Mouse (Mus musculus) spleen, adult 2 months (tissue): Measurements from ENCODE around the gene 4930519G04Rik. TPM values are rescaled to one million over a fixed set of nuclear protein-coding genes. Genes with fewer than 3 reads are reported as not detected.
"Not testable (repeated sequence)": the region's sequence is repeated elsewhere in the genome, so short reads cannot be mapped to it uniquely, and the experiment has no call there.

Source experiments
- DNase-seq, 2 experiments: peaks; one replicate each; pipeline versions ENCODE4 v3.0.0 to v3.0.0-alpha.2; 2012 to 2021; ENCODE audit warnings: low spot score in 2 of 2, low read depth in 1 of 2
- H3K27ac ChIP-seq: fragments of 200-500 bp; 2 replicates; pipeline ENCODE4 v1.5.1; 2012; ENCODE audit warnings: low read length, inconsistent platforms; ENCODE audit not compliant: insufficient read depth
- H3K27me3 ChIP-seq: fragments of 200-500 bp; 2 replicates; pipeline ENCODE4 v1.6.1; 2012; ENCODE audit warnings: mild to moderate bottlenecking, moderate library complexity, low read length, inconsistent platforms; ENCODE audit not compliant: control insufficient read depth, insufficient read depth
- H3K36me3 ChIP-seq: fragments of 200-500 bp; 2 replicates; pipeline ENCODE4 v1.6.1; 2012; ENCODE audit warnings: mild to moderate bottlenecking, low read length, inconsistent platforms; ENCODE audit not compliant: control insufficient read depth, insufficient read depth
- H3K4me1 ChIP-seq: fragments of 200-500 bp; 2 replicates; pipeline ENCODE4 v1.6.1; 2011; ENCODE audit warnings: inconsistent platforms; ENCODE audit not compliant: control insufficient read depth, insufficient read depth, insufficient read length
- H3K4me3 ChIP-seq: fragments of 200-500 bp; 2 replicates; pipeline ENCODE4 v1.5.1; 2011; ENCODE audit warnings: mild to moderate bottlenecking, inconsistent platforms; ENCODE audit not compliant: insufficient read depth, insufficient read length; ENCODE audit errors: extremely low read depth
- CTCF ChIP-seq: fragments of 200-500 bp; IDR thresholded peaks from 2 replicates; pipeline ENCODE4 v1.5.1; 2011; ENCODE audit warnings: mild to moderate bottlenecking, inconsistent platforms; ENCODE audit not compliant: insufficient read depth, insufficient read length, insufficient replicate concordance; ENCODE audit errors: extremely low read depth
- POLR2A ChIP-seq: fragments of 200-500 bp; IDR thresholded peaks from 2 replicates; pipeline ENCODE4 v1.6.1; 2011; ENCODE audit warnings: low read depth, low read length, inconsistent platforms
- WGBS: fragments of 180-500 bp; shearing (Covaris S2); methylation state at CpG from one replicate; pipeline ENCODE4 v1.1.7; 2018; 5-methylcytosine and 5-hydroxymethylcytosine counted together
- polyA plus RNA-seq: library from polyadenylated mRNA; depleted of rRNA; stranded (reverse); fragments of >200 nt; gene quantifications from 2 replicates; pipeline ENCODE4 v1.2.3, GENCODE M21; 2012

The 4930519G04Rik gene
- polyA plus RNA-seq, 1 experiment, result 0.05 TPM

DNA sequence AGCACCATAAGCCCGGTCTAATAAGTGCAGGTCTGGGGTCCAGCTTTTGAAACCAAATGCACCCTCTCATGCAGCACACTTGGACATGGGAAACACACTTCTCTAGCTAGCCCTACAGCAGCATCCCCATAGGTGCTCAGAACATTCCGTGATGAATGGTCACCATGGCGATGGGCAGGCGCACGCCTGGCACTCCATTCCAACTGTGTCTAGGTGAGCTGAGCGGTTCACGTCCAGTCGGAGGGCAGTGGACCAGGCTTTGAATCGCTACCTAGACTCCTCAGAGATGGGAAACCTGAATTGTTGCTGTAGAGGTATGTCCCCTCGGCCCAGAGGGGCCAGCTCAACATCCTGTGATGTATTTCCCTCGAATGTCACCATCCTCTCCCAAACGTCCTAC lies 11.8 kb downstream of the 4930519G04Rik start:
- DNase-seq, result no peak
- WGBS, result 89% methylated on average over 12 of the region's 12 CpGs
- H3K27ac ChIP-seq, result peak overlapping the region; percentile 58
- no peaks in the 10 kb centered on the region for H3K27me3 ChIP-seq
- TF ChIP-seq CTCF, result no peak
- TF ChIP-seq POLR2A, result no peak
- H3K4me3 ChIP-seq, result no peak overlapping the region
- peaks cover 5% of the 10 kb centered on the region; the same call in 1 of the 2 replicates for H3K4me1 ChIP-seq
- no peaks in the 10 kb centered on the region for H3K36me3 ChIP-seq

DNA sequence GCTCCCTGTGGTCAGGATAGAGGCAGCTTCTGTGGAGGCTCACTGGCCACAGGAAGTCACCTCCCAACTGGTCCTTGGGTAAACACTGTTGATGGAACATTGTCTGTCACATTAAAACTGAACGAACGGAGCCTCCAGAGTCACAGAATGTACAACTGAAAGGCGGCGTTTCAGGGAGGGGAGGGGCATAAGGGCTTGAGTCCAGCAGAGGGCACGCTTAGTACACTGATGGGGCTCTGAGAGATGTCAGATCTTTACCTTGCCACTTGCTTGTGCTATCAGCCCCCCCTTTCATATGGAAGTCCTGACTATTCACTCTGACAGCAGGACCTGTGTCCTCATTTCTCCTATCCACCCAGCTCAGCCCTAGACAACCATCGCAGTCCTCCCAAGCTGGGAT lies 22.4 kb downstream of the 4930519G04Rik start:
- 46% methylated on average over 6 of the region's 6 CpGs for WGBS
- no peak overlapping the region for H3K27ac ChIP-seq
- H3K27me3 ChIP-seq, result no peaks in the 10 kb centered on the region

DNA sequence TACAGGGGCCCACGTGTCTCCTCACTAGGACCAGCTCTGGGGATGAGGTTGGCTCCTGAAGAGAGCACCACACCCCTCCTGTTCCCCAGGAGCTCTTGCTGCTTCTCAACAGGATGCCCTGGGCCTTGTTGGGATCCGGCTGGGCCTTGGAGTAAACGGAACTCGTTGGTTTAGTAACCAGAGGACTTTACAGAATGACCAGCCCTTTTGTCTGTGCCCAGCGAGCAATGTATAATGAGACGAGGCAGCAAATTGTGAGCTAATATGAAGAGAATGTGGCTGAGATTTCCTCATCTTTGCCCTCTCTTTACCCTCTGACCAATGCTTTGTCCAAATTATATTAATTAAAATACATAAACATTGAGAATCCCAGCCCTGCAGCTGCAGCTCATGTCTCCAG lies 22.9 kb downstream of the 4930519G04Rik start:
- DNase-seq, result no peak
- Histone ChIP-seq H3K27me3 (no peaks in the 10 kb centered on the region), H3K36me3 (no peaks in the 10 kb centered on the region), H3K4me3 (no peak overlapping the region), H3K27ac (no peak overlapping the region), H3K4me1 (no peaks in the 10 kb centered on the region)
- TF ChIP-seq CTCF (no peak), POLR2A (no peak)
- WGBS, result 81% methylated on average over 6 of the region's 6 CpGs

More for the DNA sequence above, 22.4 kb downstream of the 4930519G04Rik start:
- Histone ChIP-seq H3K4me3 (no peak overlapping the region), H3K4me1 (no peaks in the 10 kb centered on the region), H3K36me3 (no peaks in the 10 kb centered on the region)
- DNase-seq, result peak in 1 of 2 experiments; percentile 38
- TF ChIP-seq CTCF (peak; percentile 58; the same call in 1 of the 2 replicates), POLR2A (no peak)

GRCm38 (mm10) chr5:114877487-114877886 lies 24.0 kb downstream of the 4930519G04Rik start:
- Histone ChIP-seq H3K4me1 (no peaks in the 10 kb centered on the region), H3K27me3 (no peaks in the 10 kb centered on the region), H3K36me3 (no peaks in the 10 kb centered on the region), H3K4me3 (no peak overlapping the region), H3K27ac (no peak overlapping the region)
- no peak for TF ChIP-seq CTCF
- TF ChIP-seq POLR2A, result no peak
- WGBS, result 92% methylated on average over 7 of the region's 7 CpGs
- DNase-seq, result no peak

- Histone ChIP-seq H3K4me1 (no peaks in the 10 kb centered on the region), H3K27ac (no peak overlapping the region), H3K4me3 (no peak overlapping the region), H3K27me3 (no peaks in the 10 kb centered on the region), H3K36me3 (no peaks in the 10 kb centered on the region)
- TF ChIP-seq POLR2A, result no peak
- no peak for TF ChIP-seq CTCF
- WGBS, result 44% methylated on average over 13 of the region's 13 CpGs
- DNase-seq, result no peak
These were observed 25.9 kb downstream of the 4930519G04Rik start for GRCm38 (mm10) chr5:114879399-114879798.

DNA sequence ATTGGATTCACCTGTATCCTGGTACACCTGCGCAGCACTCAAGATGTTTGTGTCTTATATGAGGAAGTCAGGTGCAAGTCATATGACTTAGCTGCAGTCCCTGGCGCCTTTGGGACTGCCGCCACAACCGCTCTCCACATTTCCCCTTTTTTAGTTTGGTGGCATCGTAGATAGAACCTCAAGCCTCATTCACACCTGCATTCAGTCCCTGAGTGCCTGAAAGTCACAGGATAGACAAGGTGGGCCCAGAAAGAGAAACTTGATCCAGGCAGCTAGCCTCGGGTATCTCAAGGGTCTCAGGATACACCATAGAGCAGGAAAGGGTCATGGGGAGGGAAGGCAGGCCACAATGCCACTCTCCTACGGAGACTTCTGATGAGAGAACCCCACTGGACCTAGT lies 28.9 kb downstream of the 4930519G04Rik start:
- not testable (repeated sequence) for H3K4me1 ChIP-seq, H3K4me3 ChIP-seq, H3K27ac ChIP-seq, H3K27me3 ChIP-seq, H3K36me3 ChIP-seq
- 44% methylated on average over 6 of the region's 7 CpGs for WGBS
- peak in 1 of 2 experiments; percentile 59 for DNase-seq

DNA sequence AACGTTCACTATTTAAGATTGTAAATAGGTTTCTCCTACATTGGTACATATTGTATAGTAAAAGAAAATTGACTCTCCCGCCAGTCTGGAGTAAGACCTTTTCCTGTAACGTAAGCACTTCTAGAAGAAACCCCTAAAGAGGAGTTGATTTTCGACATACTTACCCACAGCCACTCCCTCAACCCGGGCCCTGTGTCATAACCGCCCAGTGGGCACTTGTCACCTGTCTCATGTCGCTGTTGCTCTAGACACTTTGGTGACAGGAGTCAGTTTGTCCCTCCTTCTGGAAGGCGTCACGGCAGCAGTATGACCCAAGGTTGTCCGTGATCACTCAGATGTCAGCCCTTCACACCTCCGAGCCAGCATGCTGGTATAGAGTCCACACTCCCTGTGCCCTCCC lies 29.6 kb downstream of the 4930519G04Rik start:
- H3K4me1 ChIP-seq, result no peaks in the 10 kb centered on the region
- H3K27me3 ChIP-seq, result no peaks in the 10 kb centered on the region
- H3K36me3 ChIP-seq, result no peaks in the 10 kb centered on the region
- TF ChIP-seq CTCF (no peak), POLR2A (no peak)
- no peak overlapping the region for H3K4me3 ChIP-seq
- DNase-seq, result no peak
- H3K27ac ChIP-seq, result no peak overlapping the region
- 90% methylated on average over 11 of the region's 11 CpGs for whole genome bisulfite sequencing
